Mouse (Mus musculus) spleen, adult 18-20 months (tissue): ENCODE data around the gene Tex14.

ENCODE experiments used
- DNase-seq, 2 experiments: peaks; one replicate each; pipeline ENCODE4 v3.0.0; 2022; ENCODE audit warnings: mixed read lengths in 2 of 2

Tex14 gene

GRCm38 (mm10) chr11:87571361-87571950 is 166.6 kb downstream of the Tex14 start:
- DNase-seq = no peak

- DNase-seq = no peak
These were observed 168.9 kb downstream of the Tex14 start for GRCm38 (mm10) chr11:87573751-87574150.

GRCm38 (mm10) chr11:87574520-87575180 is 169.8 kb downstream of the Tex14 start:
- no peak for DNase-seq

GRCm38 (mm10) chr11:87577601-87578248 is 172.9 kb downstream of the Tex14 start:
- no peak for DNase-seq

- peak; percentile 43 to 66 for DNase-seq
These were observed 173.5 kb downstream of the Tex14 start for GRCm38 (mm10) chr11:87578249-87578962.

GRCm38 (mm10) chr11:87578963-87579601 is 174.2 kb downstream of the Tex14 start:
- no peak for DNase-seq

GRCm38 (mm10) chr11:87579713-87580112 is 174.8 kb downstream of the Tex14 start:
- no peak for DNase-seq

GRCm38 (mm10) chr11:87580543-87581085 is 175.7 kb downstream of the Tex14 start:
- DNase-seq = no peak

- DNase-seq = no peak
These were observed 176.4 kb downstream of the Tex14 start for GRCm38 (mm10) chr11:87581161-87581865.

- no peak for DNase-seq
These were observed 177.3 kb downstream of the Tex14 start for GRCm38 (mm10) chr11:87581933-87582710.

GRCm38 (mm10) chr11:87583291-87584034 is 178.6 kb downstream of the Tex14 start:
- no peak for DNase-seq

- no peak for DNase-seq
These were observed 180.0 kb downstream of the Tex14 start for GRCm38 (mm10) chr11:87584711-87585505.

GRCm38 (mm10) chr11:87587211-87587874 is 182.5 kb downstream of the Tex14 start:
- no peak for DNase-seq

GRCm38 (mm10) chr11:87589605-87590004 is 184.7 kb downstream of the Tex14 start:
- no peak for DNase-seq

- peak in 1 of 2 experiments; percentile 36 for DNase-seq
These were observed 186.1 kb downstream of the Tex14 start for GRCm38 (mm10) chr11:87590841-87591525.

GRCm38 (mm10) chr11:87591526-87592353 is 186.9 kb downstream of the Tex14 start, which contains the start of gene Mtmr4:
Gene Mtmr4 (plus strand): TSS chr11:87592162.
- peak; percentile 91 to 99 for DNase-seq

- no peak for DNase-seq
These were observed 187.5 kb downstream of the Tex14 start for GRCm38 (mm10) chr11:87592354-87592695.
